Mouse (Mus musculus): ENCODE results near the gene Pp2d1. TPM values are rescaled to one million over a fixed set of nuclear protein-coding genes. Genes with fewer than 3 reads are reported as not detected.
A peak's percentile ranks its signal among the peaks of the same experiment; 100 is the strongest.

Pp2d1 gene
- total RNA-seq, 4 experiments from 2014 or later, result not detected

- peak; percentile 60 for DNase-seq
These were observed 27.1 kb upstream of the Pp2d1 start, which contains the start of gene Kat2b for GRCm38 (mm10) chr17:53566161-53566918. Kat2b (plus strand) TSS chr17:53566861.

- DNase-seq, result no peak
These were observed 25.6 kb upstream of the Pp2d1 start for GRCm38 (mm10) chr17:53564837-53565236.

- no peak for DNase-seq
These were observed 22.3 kb upstream of the Pp2d1 start for GRCm38 (mm10) chr17:53561458-53562029.

- no peak for DNase-seq
These were observed 20.4 kb upstream of the Pp2d1 start for GRCm38 (mm10) chr17:53559646-53560045.

- no peak for DNase-seq
These were observed 18.2 kb upstream of the Pp2d1 start for GRCm38 (mm10) chr17:53557443-53557842.

- no peak for DNase-seq
These were observed 15.6 kb upstream of the Pp2d1 start for GRCm38 (mm10) chr17:53554813-53555212.

GRCm38 (mm10) chr17:53554088-53554487 lies 14.8 kb upstream of the Pp2d1 start:
- DNase-seq, result peak; percentile 55

- DNase-seq, result no peak
These were observed 12.4 kb upstream of the Pp2d1 start for GRCm38 (mm10) chr17:53551306-53552299.

- no peak for DNase-seq
These were observed 4.5 kb upstream of the Pp2d1 start for GRCm38 (mm10) chr17:53543591-53544324.

GRCm38 (mm10) chr17:53542536-53542935 lies 3.3 kb upstream of the Pp2d1 start:
- DNase-seq, result no peak

- no peak for DNase-seq
These were observed 6.8 kb downstream of the Pp2d1 start for GRCm38 (mm10) chr17:53532425-53532824.

GRCm38 (mm10) chr17:53531160-53531559 lies 8.1 kb downstream of the Pp2d1 start:
- no peak for DNase-seq

GRCm38 (mm10) chr17:53528034-53528433 lies 11.2 kb downstream of the Pp2d1 start:
- no peak for DNase-seq

GRCm38 (mm10) chr17:53520509-53520908 lies 18.7 kb downstream of the Pp2d1 start:
- no peak for DNase-seq

GRCm38 (mm10) chr17:53519364-53519763 lies 19.9 kb downstream of the Pp2d1 start:
- DNase-seq, result no peak

GRCm38 (mm10) chr17:53512311-53512951 lies 26.8 kb downstream of the Pp2d1 start:
- no peak for DNase-seq

GRCm38 (mm10) chr17:53502966-53503365 lies 36.3 kb downstream of the Pp2d1 start:
- DNase-seq, result no peak

- DNase-seq, result no peak
These were observed 50.3 kb downstream of the Pp2d1 start for GRCm38 (mm10) chr17:53489007-53489378.

- DNase-seq, result no peak
These were observed 50.8 kb downstream of the Pp2d1 start for GRCm38 (mm10) chr17:53488291-53489006.

- DNase-seq, result no peak
These were observed 58.8 kb downstream of the Pp2d1 start for GRCm38 (mm10) chr17:53480433-53480832.

GRCm38 (mm10) chr17:53479604-53480041 lies 59.6 kb downstream of the Pp2d1 start:
- peak; percentile 66 for DNase-seq
